Mouse (Mus musculus) stomach, postnatal 0 days (tissue): ENCODE measurements around the gene Gimap5. TPM values are rescaled to one million over a fixed set of nuclear protein-coding genes. Genes with fewer than 3 reads are reported as not detected.

ENCODE experiments used
- ATAC-seq: fragments of 200-750 bp; cut with Nextera tagmentation; 2 replicates; pipeline ENCODE4 v1.8.0; 2017; ENCODE audit not compliant: low FRiP score, low TSS enrichment
- DNase-seq: peaks from one replicate; pipeline ENCODE4 v3.0.0-alpha.2; 2016; ENCODE audit warnings: low spot score
- H3K27ac ChIP-seq: fragments of 300-500 bp; sonication (generic); replicated peaks from 2 replicates; pipeline ENCODE4 v1.5.1; 2014; ENCODE audit warnings: mild to moderate bottlenecking, control low read depth
- H3K27me3 ChIP-seq: fragments of 300-500 bp; sonication (generic); 2 replicates; pipeline ENCODE4 v1.6.1; 2014; ENCODE audit warnings: low read length; ENCODE audit not compliant: control insufficient read depth, insufficient read depth
- H3K36me3 ChIP-seq: fragments of 300-500 bp; sonication (generic); 2 replicates; pipeline ENCODE4 v1.6.1; 2014; ENCODE audit warnings: low read length, mixed read lengths; ENCODE audit not compliant: control insufficient read depth, insufficient read depth
- H3K4me1 ChIP-seq: fragments of 300-500 bp; sonication (generic); replicated peaks from 2 replicates; pipeline ENCODE4 v1.6.1; 2014; ENCODE audit warnings: antibody characterized with exemption; ENCODE audit not compliant: control insufficient read depth, insufficient read depth
- H3K4me2 ChIP-seq: fragments of 300-500 bp; sonication (generic); replicated peaks from 2 replicates; pipeline ENCODE4 v1.6.1; 2014; ENCODE audit warnings: low read depth, mild to moderate bottlenecking, control low read depth, moderate library complexity
- H3K4me3 ChIP-seq: fragments of 300-500 bp; sonication (generic); 2 replicates; pipeline ENCODE4 v1.5.1; 2014; ENCODE audit warnings: low read depth, low read length, control low read depth
- H3K9ac ChIP-seq: fragments of 300-500 bp; sonication (generic); 2 replicates; pipeline ENCODE4 v1.6.1; 2014; ENCODE audit warnings: mild to moderate bottlenecking, low read length, control low read depth, mixed read lengths
- H3K9me3 ChIP-seq: fragments of 300-500 bp; sonication (generic); 2 replicates; pipeline ENCODE4 v1.6.1; 2016; ENCODE audit warnings: low read length; ENCODE audit not compliant: control insufficient read depth
- CTCF ChIP-seq: IDR thresholded peaks from 2 replicates; pipeline ENCODE4 v1.5.1; 2016; ENCODE audit warnings: antibody characterized with exemption, low read depth, mild to moderate bottlenecking, moderate library complexity
- EP300 ChIP-seq: optimal IDR thresholded peaks from 2 replicates; pipeline ENCODE3; 2016; ENCODE audit warnings: antibody characterized with exemption
- WGBS: fragments of 180-500 bp; shearing (Covaris S2); extraction: QIAGEN DNeasy Blood & Tissue Kit; methylation state at CpG from one replicate; pipeline ENCODE4 v1.1.7; 2014; 5-methylcytosine and 5-hydroxymethylcytosine counted together
- polyA plus RNA-seq: library from polyadenylated mRNA; unstranded; fragments of >200 nt; fragmentation: Nextera tagmentation; extraction: Ambion mirVana; gene quantifications from 2 replicates; pipeline ENCODE4 v1.2.1, GENCODE M21; 2015

Gene Gimap5
- polyA plus RNA-seq, result 5.4 and 6.1 TPM in 2 replicates

DNA sequence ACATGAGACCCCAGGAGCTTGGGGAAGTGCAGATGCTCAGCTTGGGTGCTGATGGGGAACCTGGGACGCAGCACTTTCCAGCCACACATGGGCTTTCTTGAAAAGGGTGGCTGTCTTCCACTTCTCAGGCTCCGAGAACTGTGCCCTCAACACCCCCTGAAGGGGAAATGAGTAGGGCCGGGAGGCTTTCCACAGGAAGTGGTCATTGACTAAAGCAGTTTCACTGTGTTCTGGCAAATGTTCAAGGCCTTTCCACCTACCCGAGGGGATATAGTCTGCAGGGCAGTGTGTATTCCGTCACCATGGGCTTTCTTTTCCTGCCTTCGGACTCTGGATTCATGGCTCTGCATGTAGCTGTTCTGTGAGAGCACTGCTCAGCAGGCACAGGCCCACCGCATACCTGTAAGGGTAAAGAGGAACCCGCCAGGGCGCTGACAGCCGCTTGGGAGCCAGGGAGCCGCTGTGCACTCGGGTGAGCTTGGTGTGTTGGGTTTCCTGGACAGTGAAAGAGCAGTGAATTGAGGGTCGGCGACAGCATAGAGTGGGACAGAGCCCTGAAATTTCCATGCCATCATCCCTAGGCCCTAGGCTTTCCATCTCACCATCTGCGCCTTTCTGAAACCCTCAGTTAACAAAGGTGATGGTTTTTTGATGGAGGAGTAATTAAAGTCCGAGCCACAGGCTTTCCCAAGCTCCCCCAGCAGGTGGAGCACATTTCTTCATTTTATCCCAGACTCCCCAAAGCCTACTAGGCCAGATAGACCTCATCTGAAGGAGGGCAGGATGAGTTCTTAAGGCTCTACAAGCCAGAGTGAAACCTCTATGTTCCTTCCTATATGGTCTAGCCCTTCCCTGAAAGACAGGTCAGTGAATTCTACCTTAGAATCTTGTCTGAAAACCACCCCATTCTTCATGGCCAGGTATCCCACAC, at the start of gene Gimap5:
TSS of gene Gimap5 (plus strand) at position 239 of the 931 bp plus-strand sequence.
- Histone ChIP-seq H3K27me3 (no peaks in the 10 kb centered on the region), H3K9me3 (no peaks in the 10 kb centered on the region), H3K27ac (peak within 1 kb of the TSS; percentile 71), H3K4me1 (peaks cover under 1% of the 10 kb centered on the region; the same call in 1 of the 2 replicates), H3K4me3 (no peak within 1 kb of the TSS), H3K36me3 (no peaks in the 10 kb centered on the region), H3K4me2 (peak within 1 kb of the TSS; percentile 4; the same call in 1 of the 2 replicates), H3K9ac (no peak within 1 kb of the TSS)
- ATAC-seq, result no peak
- TF ChIP-seq EP300 (no peak), CTCF (peak; percentile 78)
- 54% methylated on average over 16 of the region's 16 CpGs for WGBS
- DNase-seq, result peak; percentile 55

DNA sequence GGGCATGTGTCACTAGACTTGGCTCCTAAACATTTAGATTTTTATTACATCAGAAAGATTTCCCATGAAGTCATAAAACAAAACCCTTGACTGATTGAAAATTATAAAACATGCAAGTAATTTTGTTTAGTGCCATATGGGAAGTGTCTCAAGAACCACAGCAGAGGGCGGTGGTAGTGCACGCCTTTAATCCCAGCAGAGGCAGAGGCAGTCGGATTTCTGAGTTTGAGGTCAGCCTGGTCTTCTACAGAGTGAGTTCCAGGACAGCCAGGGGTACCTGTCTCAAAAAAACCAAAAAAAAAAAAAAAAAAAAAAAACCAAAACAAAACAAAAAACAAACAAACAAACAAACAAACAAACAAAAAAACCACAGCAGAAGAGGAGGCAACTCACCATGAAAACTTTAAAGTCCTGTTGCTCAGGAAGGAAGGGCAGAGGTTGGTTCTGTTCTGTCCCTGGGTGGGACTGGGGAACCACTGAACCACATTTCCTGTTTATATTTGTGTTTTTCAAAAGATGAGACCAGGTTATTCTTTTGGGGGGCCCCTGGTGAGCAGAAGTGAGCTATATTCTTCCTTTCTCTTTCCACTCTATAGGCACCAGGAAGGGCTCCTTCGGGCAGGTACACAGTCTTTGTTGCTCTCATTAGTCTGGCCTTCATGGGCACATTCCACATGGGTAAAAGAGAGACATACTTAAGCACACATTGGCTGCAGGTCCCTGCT, 49.0 kb upstream of the Gimap5 start:
- ATAC-seq (no peak), DNase-seq (no peak)
- TF ChIP-seq CTCF, result no peak
- H3K27ac ChIP-seq, result no peak overlapping the region
- no peaks in the 10 kb centered on the region for H3K4me1 ChIP-seq
- H3K4me2 ChIP-seq, result no peak overlapping the region
- H3K36me3 ChIP-seq, result no peaks in the 10 kb centered on the region
- 78% methylated on average over 4 of the region's 4 CpGs for WGBS
- H3K9ac ChIP-seq, result no peak overlapping the region
- H3K4me3 ChIP-seq, result no peak overlapping the region
- no peaks in the 10 kb centered on the region for H3K9me3 ChIP-seq
- H3K27me3 ChIP-seq, result no peaks in the 10 kb centered on the region

DNA sequence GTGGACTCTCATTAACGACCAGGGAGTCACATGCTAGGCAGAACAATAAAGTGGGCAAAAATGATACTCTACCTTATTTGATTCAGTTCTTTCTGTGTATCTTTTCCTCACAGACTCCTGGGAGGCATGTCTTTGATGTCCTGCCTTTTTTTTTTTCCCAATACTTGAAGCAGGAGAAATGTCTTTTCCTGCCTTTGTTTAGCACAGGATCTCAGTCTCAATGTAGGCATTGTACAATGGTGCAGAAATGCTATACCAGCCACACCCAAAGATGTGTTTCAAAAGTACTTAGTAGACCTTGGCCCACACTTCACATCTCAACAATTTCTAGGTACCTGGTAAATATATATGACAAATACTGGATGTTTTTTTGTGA, 48.5 kb upstream of the Gimap5 start:
- Histone ChIP-seq H3K9ac (no peak overlapping the region), H3K9me3 (no peaks in the 10 kb centered on the region), H3K4me3 (no peak overlapping the region), H3K27ac (no peak overlapping the region), H3K27me3 (no peaks in the 10 kb centered on the region), H3K36me3 (no peaks in the 10 kb centered on the region), H3K4me2 (no peak overlapping the region), H3K4me1 (no peaks in the 10 kb centered on the region)
- TF ChIP-seq CTCF (no peak), EP300 (no peak)
- DNase-seq (no peak), ATAC-seq (no peak)
- 36% methylated on average over 1 of the region's 1 CpGs for WGBS

DNA sequence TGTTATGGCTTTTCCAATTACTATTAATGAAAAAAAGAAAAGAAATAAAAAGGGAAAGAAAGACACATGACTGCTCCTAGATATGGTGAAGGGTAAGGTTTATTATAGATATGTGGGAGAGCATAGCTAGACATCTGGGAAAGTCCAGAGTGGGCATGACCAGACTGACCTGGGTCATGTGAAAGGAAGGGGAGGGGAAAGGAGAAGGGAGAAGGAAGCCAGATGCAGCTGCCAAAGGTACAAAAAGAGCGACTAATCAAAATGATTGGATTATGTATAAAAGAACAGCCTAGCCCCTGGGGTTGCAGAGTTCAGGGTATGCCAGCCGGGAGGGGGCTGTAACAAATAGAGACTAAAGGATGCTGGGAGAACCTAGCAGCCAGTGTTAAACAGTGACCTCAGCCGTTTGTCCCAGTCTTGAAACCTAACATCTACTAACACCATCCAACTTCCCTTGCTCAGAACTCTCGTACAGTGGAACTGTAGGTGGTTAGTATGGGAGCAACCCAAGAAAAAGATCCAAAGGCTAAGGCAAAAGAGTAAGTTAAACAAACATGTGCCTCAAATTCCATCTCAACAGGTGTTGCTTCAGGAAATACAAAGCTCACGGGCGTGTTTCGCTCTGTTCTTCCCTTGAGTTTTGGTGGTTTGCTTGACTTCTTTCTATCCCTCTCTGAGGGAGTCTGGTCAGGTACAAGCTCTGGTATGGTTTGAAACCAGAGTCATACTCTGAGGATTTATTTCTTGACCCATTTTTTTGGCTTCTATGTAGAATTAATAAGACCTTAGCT, 47.7 kb upstream of the Gimap5 start:
- H3K4me3 ChIP-seq, result no peak overlapping the region
- no peak overlapping the region for H3K27ac ChIP-seq
- no peaks in the 10 kb centered on the region for H3K27me3 ChIP-seq
- H3K9ac ChIP-seq, result no peak overlapping the region
- H3K36me3 ChIP-seq, result no peaks in the 10 kb centered on the region
- TF ChIP-seq EP300, result no peak
- no peak for TF ChIP-seq CTCF
- no peak for DNase-seq
- ATAC-seq, result no peak
- no peaks in the 10 kb centered on the region for H3K9me3 ChIP-seq
- 70% methylated on average over 7 of the region's 7 CpGs for WGBS
- H3K4me1 ChIP-seq, result no peaks in the 10 kb centered on the region
- no peak overlapping the region for H3K4me2 ChIP-seq

- WGBS, result 74% methylated on average over 3 of the region's 3 CpGs
- Histone ChIP-seq H3K4me3 (no peak overlapping the region), H3K27me3 (no peaks in the 10 kb centered on the region), H3K27ac (no peak overlapping the region; the same call in 1 of the 2 replicates), H3K36me3 (no peaks in the 10 kb centered on the region), H3K9ac (no peak overlapping the region), H3K4me2 (no peak overlapping the region), H3K4me1 (no peaks in the 10 kb centered on the region), H3K9me3 (no peaks in the 10 kb centered on the region)
- no peak for TF ChIP-seq EP300
- no peak for TF ChIP-seq CTCF
- DNase-seq (no peak), ATAC-seq (no peak)
These were observed 47.1 kb upstream of the Gimap5 start for GRCm38 (mm10) chr6:48698888-48699287.
